Mouse (Mus musculus) adrenal gland, postnatal 0 days (tissue): Measurements from ENCODE around the gene Gucy2e. TPM values are rescaled to one million over a fixed set of nuclear protein-coding genes. Genes with fewer than 3 reads are reported as not detected.

Source experiments
- polyA plus RNA-seq: library from polyadenylated mRNA; unstranded; fragments of >200 nt; fragmentation: Nextera tagmentation; extraction: Ambion mirVana; gene quantifications from 2 replicates; pipeline ENCODE4 v1.2.1, GENCODE M21; 2015

Gucy2e gene
- 0.20 and 0.26 TPM in 2 replicates for polyA plus RNA-seq

DNA sequence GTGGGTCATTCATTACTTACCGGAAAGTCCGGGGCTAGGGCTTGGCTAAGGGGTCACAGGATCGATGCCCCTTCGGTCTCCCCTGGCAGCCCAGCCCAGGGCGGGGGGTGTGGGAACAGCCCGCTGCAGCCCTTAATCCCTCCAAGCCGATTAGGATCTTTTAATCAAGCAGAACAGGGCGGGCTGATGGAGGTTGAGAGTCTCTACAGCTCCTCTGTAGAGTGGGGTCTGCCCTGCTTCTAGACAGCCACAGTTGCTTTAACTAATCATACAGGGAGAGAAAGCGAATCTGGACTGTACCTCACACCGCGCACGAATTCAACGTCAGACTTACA lies at the start of gene Gucy2e:
TSS of gene Gucy2e (minus strand) at position 111 of the 335 bp plus-strand sequence.

GRCm38 (mm10) chr11:69197743-69198142 lies 39.1 kb downstream of the Gucy2e start, which contains the start of gene Alox8:
Gene Alox8, minus strand, starts transcription at chr11:69197843.

Other genes starting within 250 kb of the Gucy2e start
- gene Pfas, start 228.6 kb downstream of the Gucy2e start, polyA plus RNA-seq = 8.3 and 12.5 TPM in 2 replicates
- 18.7 and 25.1 TPM in 2 replicates for gene Ctc1, start 221.1 kb downstream of the Gucy2e start, polyA plus RNA-seq
- 23.5 and 29.1 TPM in 2 replicates for gene Aurkb, start 191.4 kb downstream of the Gucy2e start, polyA plus RNA-seq
- gene Borcs6, start 177.3 kb downstream of the Gucy2e start, polyA plus RNA-seq = 21.4 and 27.3 TPM in 2 replicates
- gene Tmem107, start 166.2 kb downstream of the Gucy2e start, polyA plus RNA-seq = 58.1 and 62.5 TPM in 2 replicates
- 124 and 125 TPM in 2 replicates for gene Vamp2, start 148.5 kb downstream of the Gucy2e start, polyA plus RNA-seq
- gene Per1, start 141.8 kb downstream of the Gucy2e start, polyA plus RNA-seq = 17.0 and 26.6 TPM in 2 replicates
- gene Hes7, start 116.6 kb downstream of the Gucy2e start, polyA plus RNA-seq = 0.35 and 0.50 TPM in 2 replicates
- 0.25 and 1.0 TPM in 2 replicates for gene 9130213A22Rik, start 114.4 kb downstream of the Gucy2e start, polyA plus RNA-seq
- 1.1 and 2.0 TPM in 2 replicates for gene Aloxe3, start 111.1 kb downstream of the Gucy2e start, polyA plus RNA-seq
- 0.77 TPM in 1 of 2 replicates, not detected in the other for gene Alox12b, start 80.0 kb downstream of the Gucy2e start, polyA plus RNA-seq
- 0.08 TPM in 1 of 2 replicates, not detected in the other for gene Alox8, start 39.2 kb downstream of the Gucy2e start, polyA plus RNA-seq
- gene Cntrob, start 86.7 kb upstream of the Gucy2e start, polyA plus RNA-seq = 6.9 and 7.3 TPM in 2 replicates
- 156 and 165 TPM in 2 replicates for gene Trappc1, start 86.9 kb upstream of the Gucy2e start, polyA plus RNA-seq
- gene Kcnab3, start 89.2 kb upstream of the Gucy2e start, polyA plus RNA-seq = 2.1 and 3.4 TPM in 2 replicates
- gene Rnf227, start 103.4 kb upstream of the Gucy2e start, polyA plus RNA-seq = 11.8 and 19.2 TPM in 2 replicates
- gene Chd3, start 132.4 kb upstream of the Gucy2e start, polyA plus RNA-seq = 20.4 and 27.7 TPM in 2 replicates
- gene Naa38, start 158.5 kb upstream of the Gucy2e start, polyA plus RNA-seq = 338 and 498 TPM in 2 replicates
- gene Cyb5d1, start 158.6 kb upstream of the Gucy2e start, polyA plus RNA-seq = 16.4 and 21.0 TPM in 2 replicates
- gene Tmem88, start 161.2 kb upstream of the Gucy2e start, polyA plus RNA-seq = 36.4 and 44.7 TPM in 2 replicates
- 13.8 and 14.7 TPM in 2 replicates for gene Kdm6b, start 176.6 kb upstream of the Gucy2e start, polyA plus RNA-seq